Mouse (Mus musculus) embryonic facial prominence, embryonic 10.5 days (tissue): Measurements from ENCODE around the gene Snx12. TPM values are rescaled to one million over a fixed set of nuclear protein-coding genes. Genes with fewer than 3 reads are reported as not detected.

ENCODE experiments used
- DNase-seq: peaks from one replicate; pipeline ENCODE4 v3.0.0-alpha.2; 2017; ENCODE audit warnings: low spot score
- H3K27ac ChIP-seq: fragments of 300-500 bp; sonication (generic); replicated peaks from 2 replicates; pipeline ENCODE4 v1.5.1; 2016; ENCODE audit warnings: mild to moderate bottlenecking
- H3K27me3 ChIP-seq: fragments of 300-500 bp; sonication (generic); replicated peaks from 2 replicates; pipeline ENCODE4 v1.6.1; 2016; ENCODE audit warnings: low read depth, mild to moderate bottlenecking; ENCODE audit not compliant: poor library complexity, severe bottlenecking
- H3K36me3 ChIP-seq: fragments of 300-500 bp; sonication (generic); replicated peaks from 2 replicates; pipeline ENCODE4 v1.6.1; 2016; ENCODE audit warnings: mild to moderate bottlenecking, moderate library complexity
- H3K4me1 ChIP-seq: fragments of 300-500 bp; sonication (generic); 2 replicates; pipeline ENCODE4 v1.6.1; 2016
- H3K4me3 ChIP-seq: fragments of 300-500 bp; sonication (generic); 2 replicates; pipeline ENCODE4 v1.5.1; 2016; ENCODE audit warnings: mild to moderate bottlenecking, moderate library complexity
- H3K9me3 ChIP-seq: fragments of 300-500 bp; sonication (generic); 2 replicates; pipeline ENCODE4 v1.6.1; 2016; ENCODE audit warnings: mild to moderate bottlenecking
- WGBS: fragments of 180-500 bp; shearing (Covaris S2); methylation state at CpG from one replicate; pipeline ENCODE4 v1.1.7; 2016; 5-methylcytosine and 5-hydroxymethylcytosine counted together
- polyA plus RNA-seq: library from polyadenylated mRNA; unstranded; fragments of >200 nt; fragmentation: Nextera tagmentation; extraction: Ambion mirVana; gene quantifications from 2 replicates; pipeline ENCODE4 v1.2.1, GENCODE M21; 2016

Snx12 gene
- polyA plus RNA-seq, 1 experiment from 2014 or later = 61.2 TPM

GRCm38 (mm10) chrX:101189285-101189684 lies 33.1 kb downstream of the Snx12 start:
- no peaks in the 10 kb centered on the region for H3K4me1 ChIP-seq
- peaks cover 69% of the 10 kb centered on the region for H3K27me3 ChIP-seq
- no peak overlapping the region for H3K4me3 ChIP-seq
- 78% methylated on average over 3 of the region's 3 CpGs for WGBS
- no peak for DNase-seq
- H3K36me3 ChIP-seq = peaks cover 5% of the 10 kb centered on the region; the same call in 1 of the 2 replicates
- no peaks in the 10 kb centered on the region for H3K9me3 ChIP-seq
- H3K27ac ChIP-seq = no peak overlapping the region

- Histone ChIP-seq H3K27ac (no peak overlapping the region), H3K36me3 (peaks cover 5% of the 10 kb centered on the region; the same call in 1 of the 2 replicates), H3K9me3 (no peaks in the 10 kb centered on the region), H3K4me3 (no peak overlapping the region), H3K27me3 (peaks cover 69% of the 10 kb centered on the region), H3K4me1 (no peaks in the 10 kb centered on the region)
- DNase-seq = no peak
- WGBS = 76% methylated on average over 1 of the region's 1 CpGs
Observed at GRCm38 (mm10) chrX:101187647-101188046, 34.7 kb downstream of the Snx12 start.

DNA sequence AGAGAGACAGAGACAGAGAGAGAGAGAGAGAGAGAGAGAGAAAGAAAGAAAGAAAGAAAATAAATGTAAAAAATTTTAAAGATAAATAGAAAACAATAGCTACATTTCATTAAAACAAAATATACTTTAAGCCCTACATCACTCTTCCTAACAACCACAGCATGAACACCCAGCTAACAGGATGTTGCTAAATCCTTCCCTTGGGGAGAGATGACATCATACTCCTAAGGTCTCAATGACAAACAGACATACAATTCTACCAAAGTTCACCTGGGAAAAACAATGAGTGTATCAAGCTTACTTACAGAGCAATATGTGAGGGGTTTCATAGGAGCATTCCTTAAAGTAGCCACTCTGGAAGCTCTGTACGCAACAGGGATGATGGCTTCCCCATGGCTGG lies 49.0 kb downstream of the Snx12 start:
- H3K4me1 ChIP-seq = no peaks in the 10 kb centered on the region
- WGBS = 95% methylated on average over 1 of the region's 1 CpGs
- H3K9me3 ChIP-seq = no peaks in the 10 kb centered on the region
- H3K27me3 ChIP-seq = peaks cover 49% of the 10 kb centered on the region
- H3K36me3 ChIP-seq = no peaks in the 10 kb centered on the region
- no peak overlapping the region for H3K27ac ChIP-seq
- no peak for DNase-seq
- H3K4me3 ChIP-seq = no peak overlapping the region

- 89% methylated on average over 2 of the region's 2 CpGs for WGBS
- H3K27me3 ChIP-seq = peaks cover 39% of the 10 kb centered on the region
- no peaks in the 10 kb centered on the region for H3K9me3 ChIP-seq
- H3K36me3 ChIP-seq = no peaks in the 10 kb centered on the region
- no peak overlapping the region for H3K4me3 ChIP-seq
- no peaks in the 10 kb centered on the region for H3K4me1 ChIP-seq
- no peak overlapping the region for H3K27ac ChIP-seq
- DNase-seq = no peak
Observed at GRCm38 (mm10) chrX:101168425-101168824, 53.9 kb downstream of the Snx12 start.

GRCm38 (mm10) chrX:101163739-101164138 lies 58.6 kb downstream of the Snx12 start:
- 77% methylated on average over 2 of the region's 2 CpGs for WGBS

DNA sequence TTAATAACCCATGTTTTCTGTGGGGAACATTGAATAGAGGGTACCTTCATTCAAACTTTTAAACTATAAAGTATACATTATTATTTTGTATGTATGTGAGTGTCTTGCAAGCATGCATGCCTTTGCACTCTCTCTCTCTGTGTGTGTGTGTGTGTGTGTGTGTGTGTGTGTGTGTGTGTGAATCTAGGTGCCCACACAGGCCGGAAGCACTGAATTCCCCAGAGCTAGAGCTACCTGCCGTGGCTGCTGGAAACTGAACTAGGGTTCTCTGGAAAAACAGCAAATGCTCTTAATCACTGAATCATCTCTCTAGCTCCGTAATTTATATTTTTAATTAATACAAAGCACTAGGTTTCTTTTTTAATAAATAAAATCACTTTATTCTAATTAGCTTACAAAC lies 59.1 kb downstream of the Snx12 start:
- H3K27me3 ChIP-seq = peaks cover 54% of the 10 kb centered on the region
- no peaks in the 10 kb centered on the region for H3K36me3 ChIP-seq
- WGBS = 91% methylated on average over 3 of the region's 3 CpGs

More at GRCm38 (mm10) chrX:101163739-101164138, 58.6 kb downstream of the Snx12 start:
- no peaks in the 10 kb centered on the region for H3K4me1 ChIP-seq
- H3K27me3 ChIP-seq = peaks cover 59% of the 10 kb centered on the region
- no peaks in the 10 kb centered on the region for H3K9me3 ChIP-seq
- no peak overlapping the region for H3K4me3 ChIP-seq
- no peak for DNase-seq
- H3K36me3 ChIP-seq = no peaks in the 10 kb centered on the region
- H3K27ac ChIP-seq = no peak overlapping the region

GRCm38 (mm10) chrX:101162532-101162931 lies 59.8 kb downstream of the Snx12 start:
- no peaks in the 10 kb centered on the region for H3K9me3 ChIP-seq
- WGBS = 90% methylated on average over 3 of the region's 3 CpGs
- DNase-seq = no peak
- H3K4me3 ChIP-seq = no peak overlapping the region
- no peaks in the 10 kb centered on the region for H3K36me3 ChIP-seq
- H3K27ac ChIP-seq = no peak overlapping the region
- peaks cover 56% of the 10 kb centered on the region for H3K27me3 ChIP-seq
- no peaks in the 10 kb centered on the region for H3K4me1 ChIP-seq

More for the DNA sequence above, 59.1 kb downstream of the Snx12 start:
- no peak overlapping the region for H3K27ac ChIP-seq
- no peaks in the 10 kb centered on the region for H3K4me1 ChIP-seq
- H3K4me3 ChIP-seq = no peak overlapping the region
- no peaks in the 10 kb centered on the region for H3K9me3 ChIP-seq
- DNase-seq = no peak

- no peak overlapping the region for H3K4me3 ChIP-seq
- 95% methylated on average over 2 of the region's 2 CpGs for WGBS
- no peak for DNase-seq
- H3K27me3 ChIP-seq = peaks cover 49% of the 10 kb centered on the region
- H3K27ac ChIP-seq = no peak overlapping the region
- no peaks in the 10 kb centered on the region for H3K9me3 ChIP-seq
- H3K4me1 ChIP-seq = 0 out of 2 replicates have a peak, but pooled peaks cover 3% of the 10 kb centered on the region
- H3K36me3 ChIP-seq = no peaks in the 10 kb centered on the region
Observed at GRCm38 (mm10) chrX:101157488-101157887, 64.9 kb downstream of the Snx12 start.

DNA sequence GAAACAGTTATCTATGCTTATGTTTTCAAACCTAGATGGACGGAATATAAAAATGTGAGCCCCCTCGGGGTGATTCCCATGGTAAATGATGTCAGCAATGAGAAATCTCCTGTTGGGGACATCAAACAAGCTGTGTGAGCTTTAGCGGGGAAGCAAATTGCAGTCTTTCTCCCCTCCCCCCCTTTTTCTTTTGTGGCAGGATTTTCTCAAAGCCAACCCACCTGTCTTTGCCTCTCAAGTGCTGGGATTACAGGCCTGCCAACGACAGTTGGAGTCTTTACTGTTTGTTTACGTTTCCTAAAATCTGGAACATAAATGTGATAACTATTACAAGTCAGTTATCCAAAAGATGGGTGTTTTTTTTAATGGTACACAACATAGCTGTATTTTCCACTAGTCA lies 66.0 kb downstream of the Snx12 start:
- H3K27me3 ChIP-seq = peaks cover 44% of the 10 kb centered on the region
- H3K4me1 ChIP-seq = 0 out of 2 replicates have a peak, but pooled peaks cover 3% of the 10 kb centered on the region
- H3K36me3 ChIP-seq = no peaks in the 10 kb centered on the region
- WGBS = 32% methylated on average over 5 of the region's 5 CpGs
- H3K4me3 ChIP-seq = no peak overlapping the region
- no peaks in the 10 kb centered on the region for H3K9me3 ChIP-seq
- H3K27ac ChIP-seq = no peak overlapping the region
- no peak for DNase-seq

DNA sequence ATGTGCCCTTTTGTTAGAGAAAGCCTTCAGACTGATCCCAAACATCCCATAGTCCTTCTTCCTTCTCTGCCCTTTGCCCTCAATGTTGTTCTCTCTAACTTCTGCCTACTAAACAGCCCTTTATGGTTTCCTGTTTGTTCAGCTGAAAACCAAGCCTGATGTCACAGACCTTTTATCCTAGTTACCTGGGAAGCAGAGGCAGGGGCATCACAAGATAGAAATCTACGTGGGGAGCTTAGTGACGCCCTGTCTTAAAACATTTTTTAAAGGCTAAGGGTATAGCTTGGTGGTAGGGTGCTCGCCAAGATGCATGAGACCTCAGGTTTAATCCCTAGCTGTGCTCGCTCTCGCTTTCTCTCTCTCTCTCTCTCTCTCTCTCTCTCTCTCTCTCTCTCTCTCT lies 74.9 kb downstream of the Snx12 start:
- H3K9me3 ChIP-seq = no peaks in the 10 kb centered on the region

DNA sequence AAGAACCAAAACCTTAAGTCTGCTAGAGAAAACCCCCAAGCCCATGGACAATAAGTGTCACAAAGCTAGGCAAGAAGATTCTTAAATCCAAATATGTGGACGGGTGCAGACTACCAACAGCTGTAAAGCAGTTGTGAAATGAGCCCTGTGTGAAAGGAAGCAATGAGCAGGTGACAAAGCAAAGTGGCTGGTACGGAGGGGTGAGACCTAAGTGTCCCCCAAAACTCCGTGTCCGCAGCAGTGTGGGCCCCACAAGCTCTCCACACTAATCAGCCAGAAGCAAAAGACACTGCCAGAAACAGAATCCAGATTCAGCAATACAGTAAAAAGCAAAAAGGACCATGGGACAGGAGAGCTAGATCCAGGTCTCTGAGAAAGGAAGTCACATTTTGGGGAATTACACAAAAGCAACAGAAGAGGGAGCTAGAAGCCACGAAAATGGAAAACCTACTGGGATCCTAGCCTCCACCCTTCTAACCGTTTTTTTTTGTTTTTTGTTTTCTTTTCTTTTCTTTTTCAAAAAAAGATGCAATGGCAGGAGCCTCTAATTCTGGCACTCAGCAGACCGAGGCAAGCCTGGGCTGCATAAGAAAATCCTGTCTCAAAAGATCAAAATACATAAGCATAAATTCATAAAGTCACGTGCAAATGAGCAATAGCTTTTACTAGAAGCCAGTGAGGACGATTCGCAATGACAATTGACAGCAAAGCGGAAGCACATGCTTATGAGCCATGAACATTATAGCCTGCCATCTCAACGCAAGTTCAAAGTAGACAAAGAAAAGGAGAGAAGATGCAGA lies 90.2 kb downstream of the Snx12 start:
- no peaks in the 10 kb centered on the region for H3K36me3 ChIP-seq
- DNase-seq = peak; percentile 8
- WGBS = 46% methylated on average over 12 of the region's 12 CpGs
- no peaks in the 10 kb centered on the region for H3K9me3 ChIP-seq
- H3K27ac ChIP-seq = no peak overlapping the region
- no peaks in the 10 kb centered on the region for H3K4me1 ChIP-seq
- no peaks in the 10 kb centered on the region; the same call in 1 of the 2 replicates for H3K27me3 ChIP-seq
- H3K4me3 ChIP-seq = no peak overlapping the region

More for the DNA sequence above, 74.9 kb downstream of the Snx12 start:
- Histone ChIP-seq H3K27ac (no peak overlapping the region), H3K36me3 (no peaks in the 10 kb centered on the region), H3K27me3 (peaks cover 8% of the 10 kb centered on the region; the same call in 1 of the 2 replicates), H3K4me3 (no peak overlapping the region), H3K4me1 (no peaks in the 10 kb centered on the region)
- no peak for DNase-seq
- 68% methylated on average over 5 of the region's 5 CpGs for WGBS

- Histone ChIP-seq H3K36me3 (no peaks in the 10 kb centered on the region), H3K4me1 (no peaks in the 10 kb centered on the region), H3K27ac (no peak overlapping the region), H3K27me3 (peaks cover 7% of the 10 kb centered on the region; the same call in 1 of the 2 replicates), H3K9me3 (no peaks in the 10 kb centered on the region), H3K4me3 (no peak overlapping the region)
- peak; percentile 61 for DNase-seq
- 28% methylated on average over 7 of the region's 7 CpGs for WGBS
Observed at GRCm38 (mm10) chrX:101131001-101131400, 91.4 kb downstream of the Snx12 start.

DNA sequence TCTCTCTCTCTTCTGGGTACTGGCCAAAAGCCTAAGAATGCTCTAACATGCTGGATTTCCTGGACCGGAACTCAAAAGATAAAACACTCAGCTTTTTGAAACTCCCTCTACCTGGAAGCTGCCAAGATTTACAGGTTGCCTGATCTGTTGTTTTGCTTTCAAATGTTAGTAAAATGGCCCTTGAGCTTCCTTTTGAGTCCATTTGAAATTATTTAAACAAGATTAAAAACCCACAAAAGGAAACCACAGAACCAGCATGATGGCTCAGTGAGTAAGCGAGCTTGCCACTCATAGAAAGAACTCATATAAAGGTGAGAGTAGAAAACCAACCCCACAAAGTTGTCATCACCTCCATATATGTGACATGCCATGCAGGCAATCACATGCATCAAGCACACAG lies 93.8 kb downstream of the Snx12 start:
- Histone ChIP-seq H3K27me3 (peaks cover 7% of the 10 kb centered on the region; the same call in 1 of the 2 replicates), H3K27ac (no peak overlapping the region), H3K9me3 (no peaks in the 10 kb centered on the region), H3K4me1 (no peaks in the 10 kb centered on the region), H3K36me3 (no peaks in the 10 kb centered on the region), H3K4me3 (no peak overlapping the region)
- WGBS = 95% methylated on average over 2 of the region's 2 CpGs
- DNase-seq = no peak
